Mouse (Mus musculus): ENCODE measurements around the gene Gm884.
"Not testable (repeated sequence)": the region's sequence is repeated elsewhere in the genome, so short reads cannot be mapped to it uniquely, and the experiment has no call there.

Gm884 gene

GRCm38 (mm10) chr11:103634806-103635205 is 13.9 kb upstream of the Gm884 start:
- DNase-seq = no peak

- no peak for DNase-seq
Observed at GRCm38 (mm10) chr11:103627453-103627852, 6.5 kb upstream of the Gm884 start.

GRCm38 (mm10) chr11:103610772-103611171 is 10.2 kb downstream of the Gm884 start:
- DNase-seq = no peak

GRCm38 (mm10) chr11:103606611-103607010 is 14.3 kb downstream of the Gm884 start:
- no peak for DNase-seq

- peak in 1 of 2 experiments; percentile 13 for DNase-seq
Observed at GRCm38 (mm10) chr11:103578339-103578738, 42.6 kb downstream of the Gm884 start.

GRCm38 (mm10) chr11:103556021-103556420 is 64.9 kb downstream of the Gm884 start:
- peak; percentile 25 to 45 for DNase-seq

- not testable (repeated sequence) for DNase-seq
Observed at GRCm38 (mm10) chr11:103534973-103535372, 86.0 kb downstream of the Gm884 start.

GRCm38 (mm10) chr11:103512111-103512510 is 108.8 kb downstream of the Gm884 start:
- no peak for DNase-seq

- no peak for DNase-seq
Observed at GRCm38 (mm10) chr11:103504497-103504896, 116.4 kb downstream of the Gm884 start, which contains the start of gene Lrrc37a. Lrrc37a (minus strand) TSS chr11:103504597.

All from cerebellum, postnatal 14 days (tissue).